Mouse (Mus musculus) cerebellum, adult 18-20 months (tissue): ENCODE results near the gene Dsn1.

Experiments
- DNase-seq, 2 experiments: peaks; one replicate each; pipeline ENCODE4 v3.0.0; 2021

Dsn1 gene

DNA sequence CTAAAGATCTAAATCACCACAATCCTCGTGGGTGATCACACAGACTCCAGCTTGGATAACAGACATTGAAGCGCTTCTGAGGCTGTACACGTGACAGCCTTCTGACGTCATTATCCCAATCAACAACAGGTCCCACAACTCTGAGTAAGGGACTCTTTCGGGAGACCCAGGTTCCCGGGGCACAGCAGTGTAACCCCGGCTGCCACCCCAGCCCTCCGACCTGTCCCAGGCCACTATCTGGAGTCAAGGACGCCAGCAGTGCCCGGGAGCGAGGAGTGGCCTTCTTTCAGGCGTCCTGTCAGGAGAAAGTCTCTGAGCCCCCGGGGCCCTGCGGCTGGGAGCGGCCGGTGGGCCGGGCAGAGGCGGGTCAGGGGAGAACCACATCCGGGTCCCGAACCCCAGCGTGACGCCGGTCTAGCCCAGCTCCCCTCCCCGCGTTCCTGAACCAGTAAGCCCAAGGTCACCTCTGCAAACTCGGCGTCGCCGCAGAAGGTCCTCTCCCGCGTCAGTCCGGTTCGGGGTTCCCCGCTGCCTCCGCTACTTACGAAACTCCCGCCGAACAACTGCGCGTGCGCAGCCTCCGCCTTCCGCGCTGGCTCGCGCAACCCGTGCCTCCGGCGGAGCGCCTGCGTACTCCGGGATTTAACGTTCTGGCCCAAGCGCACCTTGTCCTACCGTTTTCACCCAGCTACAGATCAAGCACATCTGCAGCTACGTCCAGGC, at the start of gene Dsn1:
TSS of gene Dsn1 (minus strand) at position 644 of the 723 bp plus-strand sequence.
- peak; percentile 87 to 93 for DNase-seq

DNA sequence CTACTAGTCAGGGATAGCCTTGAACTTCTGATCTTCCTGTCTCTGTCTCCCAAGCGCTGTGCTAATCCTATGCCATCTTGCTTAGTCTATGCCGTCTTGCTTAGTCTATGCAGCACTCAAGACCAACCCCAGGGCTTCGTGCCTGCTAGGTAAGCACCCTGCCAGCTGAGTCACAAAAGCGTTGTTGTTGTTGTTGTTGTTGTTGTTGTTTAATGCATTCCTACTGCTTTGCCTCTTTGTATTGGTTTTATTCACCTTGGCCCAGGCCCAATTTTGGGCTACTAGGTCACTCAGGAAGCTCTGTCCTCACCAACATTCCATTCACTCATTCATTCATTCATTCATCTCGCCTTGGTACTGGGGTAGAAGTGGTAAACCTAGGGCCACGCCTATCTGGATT, 48.8 kb upstream of the Dsn1 start:
- DNase-seq, result no peak

DNA sequence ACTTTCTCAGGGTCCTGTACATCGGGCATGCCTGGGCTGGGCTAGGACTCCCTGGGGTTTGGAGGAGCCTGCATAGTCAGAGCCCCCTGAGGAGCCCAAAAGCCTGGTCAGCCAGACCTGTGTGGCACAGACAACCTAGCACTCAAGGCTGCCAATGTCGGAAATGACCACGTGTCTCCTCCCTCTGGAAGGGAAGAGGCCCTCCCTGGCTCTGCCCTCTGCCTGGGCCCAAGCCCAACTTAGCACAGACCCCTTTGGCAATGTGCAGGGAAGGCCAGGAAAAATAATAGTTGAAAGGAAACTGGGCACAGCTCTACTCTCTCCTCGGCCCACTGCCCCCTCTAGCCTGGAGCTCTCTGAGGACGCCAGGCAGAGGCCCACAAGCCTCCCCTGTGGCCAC, 47.9 kb upstream of the Dsn1 start:
- peak; percentile 63 for DNase-seq

DNA sequence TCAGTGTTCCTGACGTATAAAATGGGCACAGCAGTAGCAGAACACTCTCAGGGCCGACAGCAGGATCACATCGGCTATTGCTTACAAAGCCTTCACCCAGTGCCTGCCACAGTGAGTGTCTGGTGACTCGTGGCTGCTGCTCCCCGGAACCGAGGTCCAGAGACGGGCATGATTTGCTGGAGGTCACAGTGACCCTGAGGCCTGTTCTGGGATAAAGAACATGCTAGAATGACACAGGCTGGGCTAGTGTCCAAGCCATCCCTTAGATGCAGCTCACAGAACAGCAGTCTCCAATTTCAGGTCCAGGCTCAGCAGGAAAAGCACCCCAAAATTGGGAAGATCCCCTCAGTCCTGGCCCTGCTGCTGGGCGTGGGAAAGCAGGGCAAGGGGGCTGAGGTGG, 47.3 kb upstream of the Dsn1 start:
- DNase-seq, result peak in 1 of 2 experiments; percentile 46

DNA sequence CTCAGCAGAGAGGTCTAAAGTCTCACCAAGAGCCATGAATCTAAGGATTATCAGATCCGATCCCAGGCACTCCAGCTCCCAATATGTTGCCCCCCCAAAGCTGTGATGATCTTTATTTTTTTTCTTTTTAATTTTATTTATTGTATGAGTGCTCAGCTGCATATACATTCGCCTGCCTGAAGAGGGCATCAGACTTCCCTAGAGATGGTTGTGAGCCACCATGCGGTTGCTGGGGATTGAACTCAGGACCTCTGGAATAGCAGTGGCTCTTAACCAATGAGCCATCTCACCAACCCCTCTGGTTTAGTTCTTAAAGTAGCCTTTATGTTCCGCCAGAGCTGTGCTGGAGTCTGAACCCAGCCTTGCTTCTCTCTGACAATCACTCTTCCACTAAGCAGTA, 46.8 kb upstream of the Dsn1 start:
- no peak for DNase-seq

DNA sequence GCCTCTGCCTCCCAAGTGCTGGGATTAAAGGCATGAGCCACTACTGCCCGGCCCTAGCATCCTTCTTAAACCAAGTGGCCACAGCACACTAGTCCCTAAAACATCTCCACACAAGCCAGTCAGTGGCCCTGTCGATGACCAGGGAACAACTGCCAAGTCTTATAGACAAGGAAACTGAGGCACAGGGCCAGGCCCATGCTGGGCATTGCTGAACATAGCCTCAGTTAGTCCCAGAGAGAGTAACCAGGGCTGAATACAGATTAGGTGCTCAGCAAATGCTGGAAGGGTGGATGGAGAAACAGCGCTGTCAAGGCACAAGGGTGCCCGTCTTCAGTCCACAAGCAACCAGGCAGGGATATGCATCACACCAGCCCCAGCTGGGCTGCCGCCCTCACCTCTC, 46.2 kb upstream of the Dsn1 start:
- DNase-seq, result no peak

DNA sequence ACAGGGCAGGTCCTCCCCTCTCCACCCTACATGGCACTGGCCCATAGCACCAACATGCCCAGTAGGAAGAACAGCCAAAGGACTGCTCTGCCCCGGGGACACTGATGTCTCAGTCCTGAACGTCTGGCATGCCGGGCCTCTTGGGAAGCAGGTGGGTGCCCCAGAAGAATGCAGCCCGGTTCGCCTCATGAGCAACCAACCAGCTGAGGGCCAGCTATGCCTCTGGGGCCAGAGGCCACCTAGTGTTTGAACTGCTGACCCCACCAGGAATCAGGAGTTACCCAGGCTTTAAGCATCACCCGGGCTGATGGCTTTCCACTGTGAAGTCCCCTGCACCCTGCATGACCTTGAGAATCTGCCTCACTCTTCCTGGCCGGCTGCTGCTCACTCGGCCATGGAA, 45.5 kb upstream of the Dsn1 start:
- no peak for DNase-seq

DNA sequence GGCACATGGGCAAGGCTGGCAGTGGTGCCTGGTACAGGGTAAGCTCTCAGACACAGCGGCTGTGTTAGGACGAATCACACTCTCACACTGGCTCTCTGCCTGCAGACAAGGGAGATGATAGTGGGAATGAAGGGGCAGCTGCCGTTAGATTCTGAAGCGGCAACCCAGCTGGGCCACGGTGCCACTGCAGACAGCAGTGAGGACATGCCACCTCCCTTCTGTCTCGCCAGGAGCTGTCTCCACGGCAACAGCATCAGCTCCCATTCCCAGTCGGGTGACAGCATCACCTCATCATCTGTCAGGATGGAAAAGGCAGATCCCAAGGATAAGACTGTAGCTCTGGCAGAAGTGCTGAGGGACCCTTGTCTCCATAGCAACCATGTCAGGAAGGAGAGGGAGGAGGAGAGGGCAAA, 42.9 kb upstream of the Dsn1 start:
- peak in 1 of 2 experiments; percentile 53 for DNase-seq

DNA sequence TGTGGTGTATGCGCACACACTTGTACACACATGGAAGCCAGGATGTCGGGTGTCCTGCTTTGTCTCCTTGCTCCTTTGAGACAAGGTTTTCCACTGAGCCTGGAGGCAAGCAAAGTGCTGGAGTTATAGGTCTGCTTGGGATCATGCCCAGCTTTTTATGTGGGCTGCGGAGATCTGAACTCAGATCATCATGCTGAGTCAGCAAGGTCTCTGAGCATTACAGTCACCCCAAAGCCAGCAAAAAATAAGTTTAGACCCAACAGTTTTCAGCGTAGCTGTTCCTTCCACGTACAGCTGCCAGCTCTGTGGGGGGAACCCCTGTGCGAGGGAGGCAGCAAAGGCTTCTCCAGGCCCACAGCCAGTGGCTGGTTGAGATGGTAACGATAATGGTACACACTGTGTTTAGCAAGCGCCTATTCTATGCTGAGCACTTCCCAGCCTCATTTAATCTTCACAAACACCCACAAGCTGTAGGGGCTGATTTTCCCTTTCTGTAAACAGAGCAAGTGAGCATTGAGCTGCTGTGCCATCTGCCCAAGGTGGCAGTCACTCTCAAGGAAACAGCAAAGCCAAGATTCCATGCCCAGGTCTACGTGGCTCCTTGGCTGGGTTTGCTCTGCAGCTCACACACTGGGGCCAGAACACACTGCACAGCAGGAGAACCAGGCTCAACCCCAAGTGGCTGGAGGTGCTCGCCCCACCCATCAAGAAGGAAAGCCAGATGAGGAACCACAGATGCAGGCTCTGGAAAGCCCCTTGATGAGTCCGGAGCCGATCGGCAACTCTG, 41.6 kb upstream of the Dsn1 start:
- peak; percentile 67 to 71 for DNase-seq

DNA sequence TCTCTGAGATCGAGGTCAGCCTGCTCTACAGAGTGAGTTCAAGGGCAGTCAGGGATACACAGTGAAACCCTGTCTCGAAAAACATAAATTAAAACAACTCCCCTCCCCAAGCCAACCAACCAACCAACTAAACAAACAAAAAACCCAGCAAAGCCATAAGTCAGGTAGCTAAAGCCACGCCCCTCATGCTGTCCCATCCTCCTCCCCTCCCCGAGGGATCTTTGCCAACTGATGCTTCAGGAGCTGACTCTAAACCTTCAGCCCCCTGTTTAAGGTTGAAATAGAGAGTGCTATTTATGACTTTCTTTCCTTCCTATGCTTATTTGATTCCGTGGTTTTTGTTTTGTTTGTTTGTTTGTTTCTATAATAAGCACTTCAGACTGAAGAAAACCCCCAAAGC, 40.0 kb upstream of the Dsn1 start:
- peak in 1 of 2 experiments; percentile 38 for DNase-seq

DNA sequence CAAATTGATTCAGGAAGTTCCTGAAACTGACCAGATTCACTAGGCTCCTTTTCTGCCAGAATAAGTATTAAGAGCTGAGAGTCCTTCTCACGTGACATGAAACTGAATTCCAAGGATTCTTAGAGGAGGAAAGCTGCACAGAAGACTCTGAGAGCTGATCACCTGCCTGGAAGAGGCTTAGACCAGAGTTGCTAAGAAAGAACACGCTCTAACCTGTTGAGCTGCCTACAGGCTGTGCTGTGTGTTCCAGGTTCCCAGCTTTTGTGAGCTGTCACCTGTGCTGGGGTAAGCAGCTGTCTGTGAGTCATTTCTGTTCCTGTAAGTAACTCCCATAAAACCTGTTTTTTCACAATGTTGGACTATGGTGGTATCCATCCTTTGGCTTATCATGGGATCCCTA, 39.0 kb upstream of the Dsn1 start:
- DNase-seq, result no peak

DNA sequence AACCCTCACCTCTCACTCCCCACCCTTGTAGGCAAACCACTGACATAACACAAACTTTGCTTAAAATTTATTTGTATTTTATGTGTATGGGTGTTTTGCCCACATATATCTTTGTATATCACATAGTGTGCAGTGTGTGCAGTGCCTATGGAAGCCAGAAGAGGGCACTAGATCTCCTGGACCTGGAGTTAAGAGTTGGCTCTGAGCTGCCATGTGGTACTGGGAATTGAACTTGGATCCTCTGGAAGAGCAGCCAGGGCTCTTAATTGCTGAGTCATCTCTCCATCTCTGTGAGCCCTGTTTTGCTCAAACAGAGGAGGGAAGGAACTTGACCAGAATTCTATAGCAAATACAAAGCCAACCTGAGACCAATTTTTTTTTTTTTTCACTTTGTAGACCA, 37.0 kb upstream of the Dsn1 start:
- peak in 1 of 2 experiments; percentile 35 for DNase-seq

DNA sequence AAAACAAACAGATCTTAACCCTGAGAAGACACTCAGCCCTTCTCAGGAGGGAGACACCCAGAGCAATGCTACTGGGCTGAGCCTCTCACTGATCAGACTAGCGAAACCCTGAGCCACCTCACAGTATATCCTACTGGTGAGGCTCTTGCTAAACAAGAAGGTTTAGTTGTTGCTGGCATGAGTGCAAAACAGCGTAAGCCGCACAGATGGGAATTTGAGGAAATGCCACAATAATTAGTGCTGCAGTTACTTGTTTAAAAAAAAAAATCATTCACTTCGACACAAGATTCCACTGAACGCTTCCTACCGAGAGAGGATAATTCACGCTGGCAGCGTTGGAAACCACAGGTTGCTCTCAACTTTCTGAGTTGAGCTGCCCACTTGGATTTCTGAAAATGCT, 36.6 kb upstream of the Dsn1 start:
- DNase-seq, result peak in 1 of 2 experiments; percentile 48

DNA sequence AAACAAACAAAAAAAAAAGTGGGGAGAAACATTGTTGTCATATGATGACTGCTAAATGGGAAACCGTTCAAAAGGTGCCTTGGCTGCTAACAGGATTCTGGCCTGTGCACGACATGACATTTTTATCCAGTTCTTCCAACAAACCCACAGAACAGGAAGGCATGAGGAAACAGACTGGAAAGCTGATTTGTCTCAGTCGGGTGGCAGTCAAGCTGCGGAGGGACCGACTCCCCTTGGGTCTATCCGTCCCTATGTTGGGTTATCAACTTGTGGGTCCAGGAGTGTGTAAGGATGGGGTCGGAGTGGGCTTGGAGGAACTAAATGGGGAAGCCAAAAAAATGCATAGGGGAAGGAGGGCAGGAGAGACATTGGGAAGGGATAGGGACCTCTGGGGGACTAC, 34.5 kb upstream of the Dsn1 start:
- DNase-seq, result peak in 1 of 2 experiments; percentile 31

DNA sequence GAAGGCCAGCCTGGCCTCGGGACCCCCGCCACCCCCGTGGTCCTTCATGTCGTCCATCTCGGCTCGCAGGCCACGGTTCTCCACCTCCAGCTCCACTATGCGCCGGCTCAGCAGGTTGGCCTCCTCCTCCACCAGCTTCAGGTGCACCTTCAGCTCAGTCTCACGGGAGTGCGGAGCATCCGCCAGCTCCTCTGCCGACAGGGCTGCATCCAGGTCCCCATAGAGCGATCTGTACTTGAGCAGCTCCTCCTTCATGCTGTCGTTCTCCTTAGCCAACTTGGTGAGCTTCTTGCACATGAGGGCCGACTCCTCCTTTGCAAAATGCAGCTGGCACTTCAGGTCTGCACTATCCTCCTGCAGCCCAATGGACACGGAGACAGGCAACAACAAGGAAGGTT, 33.7 kb upstream of the Dsn1 start:
- no peak for DNase-seq

DNA sequence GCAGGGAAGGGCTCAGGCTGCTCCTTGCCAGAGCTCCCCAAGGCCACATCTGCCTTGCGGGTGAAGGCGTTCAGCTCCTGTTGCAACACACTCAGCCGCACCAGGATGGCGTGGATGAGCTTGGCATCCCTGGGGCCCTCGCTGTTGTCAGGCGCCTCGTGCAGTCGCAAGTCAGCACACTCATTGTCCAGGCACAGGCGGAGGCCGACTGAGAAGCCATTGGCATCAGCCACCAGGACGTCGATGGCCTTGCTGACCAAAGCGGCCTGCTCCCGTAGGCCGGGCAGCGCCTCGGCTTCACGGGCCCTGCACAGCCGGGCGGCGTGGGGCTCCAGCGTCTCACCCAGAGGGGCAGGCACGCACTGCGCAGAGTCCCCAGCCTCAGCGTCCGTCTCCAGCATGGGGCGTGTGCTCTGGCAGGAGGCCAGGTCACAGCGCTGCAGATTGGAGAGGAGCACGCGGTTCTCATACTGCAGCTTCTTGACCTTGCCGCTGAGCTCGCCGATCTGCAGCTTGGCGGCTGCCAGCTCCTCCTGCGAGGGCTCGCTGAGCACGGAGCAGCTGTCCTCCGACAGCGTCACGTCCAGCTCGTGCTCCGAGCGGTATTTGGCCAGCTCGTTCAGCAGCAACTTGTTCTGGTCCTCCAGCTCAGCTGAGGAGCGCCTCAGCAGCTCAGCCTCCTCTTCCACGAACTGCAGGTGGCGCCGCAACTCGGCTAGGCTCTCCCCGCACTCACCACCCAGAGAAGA, 33.1 kb upstream of the Dsn1 start:
- peak; percentile 63 to 72 for DNase-seq

DNA sequence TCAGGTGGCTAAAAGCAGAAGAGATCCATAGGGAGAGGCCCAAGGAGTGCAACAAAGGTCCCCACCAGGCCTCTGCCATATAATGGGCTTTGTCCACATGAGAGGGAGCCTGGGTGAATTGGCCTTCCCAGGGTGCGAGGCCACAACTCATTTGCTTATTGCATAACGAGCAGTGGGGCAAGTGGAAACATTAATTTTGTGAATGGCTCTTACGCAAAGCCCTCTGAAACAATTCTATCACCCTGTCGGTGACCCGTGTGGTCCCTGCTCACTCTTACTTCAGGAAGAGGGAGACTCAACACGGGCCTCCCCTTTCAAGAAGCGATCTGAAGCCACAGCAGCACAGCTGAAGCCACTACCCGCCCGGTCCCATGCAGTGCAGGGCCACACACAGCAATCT, 30.3 kb upstream of the Dsn1 start:
- peak in 1 of 2 experiments; percentile 31 for DNase-seq

DNA sequence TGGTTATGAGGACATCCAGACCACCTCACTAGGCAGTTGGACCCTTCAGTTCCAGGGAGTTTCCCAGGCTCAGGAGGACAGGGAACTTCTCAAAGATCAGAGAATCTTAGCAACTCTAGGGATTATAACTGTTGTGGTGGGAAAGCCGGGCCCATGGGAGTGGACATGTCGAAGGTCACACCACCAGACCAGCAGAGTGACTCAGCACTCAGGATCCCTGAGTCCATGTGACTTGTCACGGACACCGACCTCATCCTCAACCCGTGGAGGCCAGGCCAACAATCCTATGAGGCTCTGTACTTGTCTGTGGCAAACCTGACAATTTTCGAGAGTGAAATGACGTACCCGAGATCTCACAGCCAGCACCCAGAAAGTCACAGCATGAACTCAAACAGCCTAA, 29.4 kb upstream of the Dsn1 start:
- peak in 1 of 2 experiments; percentile 33 for DNase-seq

DNA sequence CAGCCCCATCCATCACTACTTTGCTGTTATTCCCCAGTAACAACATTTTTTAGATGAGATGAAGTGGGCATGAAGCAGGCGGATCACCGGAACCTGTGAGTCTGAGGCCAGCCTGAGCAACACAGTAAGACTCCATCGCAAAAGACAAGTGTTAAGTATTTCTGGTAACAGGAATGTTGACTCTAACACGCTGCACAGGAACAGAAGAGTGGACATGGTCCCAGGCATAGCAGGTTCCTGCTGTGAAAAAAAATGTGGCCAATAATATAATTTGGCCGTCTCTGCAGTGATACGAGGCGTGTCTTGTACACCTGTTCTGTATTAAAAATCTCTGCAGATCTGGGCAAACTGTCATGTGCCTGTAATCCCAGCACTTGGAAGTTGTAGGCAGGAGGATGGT, 28.4 kb upstream of the Dsn1 start:
- DNase-seq, result peak; percentile 71 to 76

DNA sequence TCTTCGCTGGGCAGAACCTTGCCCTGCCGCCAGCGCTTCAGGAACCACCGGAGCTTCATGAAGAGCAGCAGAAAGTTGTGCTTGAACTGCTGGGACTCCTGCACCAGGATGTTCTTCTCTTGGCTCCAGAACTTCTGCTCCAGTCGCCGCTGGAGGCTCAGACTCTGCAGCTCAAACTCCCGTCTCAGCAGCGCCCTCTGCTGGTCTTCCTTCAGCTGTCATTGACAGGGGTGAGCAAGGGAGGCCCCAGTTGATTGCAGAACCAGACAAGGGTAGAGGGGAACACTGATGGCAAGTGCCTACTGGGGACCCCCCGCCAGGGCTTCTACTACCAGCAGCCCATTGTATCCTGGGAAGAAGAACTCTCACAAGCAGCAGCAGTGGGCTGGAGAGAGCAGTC, 23.9 kb upstream of the Dsn1 start:
- peak; percentile 91 for DNase-seq

DNA sequence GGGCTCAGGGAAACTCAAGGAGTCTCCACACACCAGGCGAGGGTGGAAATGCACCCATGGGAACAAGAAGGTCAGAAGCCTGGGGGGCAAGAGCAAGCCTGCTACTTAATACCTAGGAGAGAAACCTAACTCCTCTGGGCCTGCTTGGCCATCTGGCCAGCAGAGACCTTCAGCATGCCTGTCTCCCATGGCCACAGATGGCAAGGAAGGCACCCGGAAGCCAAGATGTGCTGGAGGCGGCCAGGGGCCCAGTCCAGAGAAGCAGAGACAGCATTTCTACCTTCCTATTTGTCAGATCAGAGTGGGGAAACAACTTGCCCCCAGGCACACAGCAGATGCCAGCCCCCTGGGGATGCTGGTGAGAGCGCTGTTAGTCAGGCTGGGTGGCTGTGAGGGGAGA, 21.3 kb upstream of the Dsn1 start:
- DNase-seq, result peak; percentile 60 to 64

DNA sequence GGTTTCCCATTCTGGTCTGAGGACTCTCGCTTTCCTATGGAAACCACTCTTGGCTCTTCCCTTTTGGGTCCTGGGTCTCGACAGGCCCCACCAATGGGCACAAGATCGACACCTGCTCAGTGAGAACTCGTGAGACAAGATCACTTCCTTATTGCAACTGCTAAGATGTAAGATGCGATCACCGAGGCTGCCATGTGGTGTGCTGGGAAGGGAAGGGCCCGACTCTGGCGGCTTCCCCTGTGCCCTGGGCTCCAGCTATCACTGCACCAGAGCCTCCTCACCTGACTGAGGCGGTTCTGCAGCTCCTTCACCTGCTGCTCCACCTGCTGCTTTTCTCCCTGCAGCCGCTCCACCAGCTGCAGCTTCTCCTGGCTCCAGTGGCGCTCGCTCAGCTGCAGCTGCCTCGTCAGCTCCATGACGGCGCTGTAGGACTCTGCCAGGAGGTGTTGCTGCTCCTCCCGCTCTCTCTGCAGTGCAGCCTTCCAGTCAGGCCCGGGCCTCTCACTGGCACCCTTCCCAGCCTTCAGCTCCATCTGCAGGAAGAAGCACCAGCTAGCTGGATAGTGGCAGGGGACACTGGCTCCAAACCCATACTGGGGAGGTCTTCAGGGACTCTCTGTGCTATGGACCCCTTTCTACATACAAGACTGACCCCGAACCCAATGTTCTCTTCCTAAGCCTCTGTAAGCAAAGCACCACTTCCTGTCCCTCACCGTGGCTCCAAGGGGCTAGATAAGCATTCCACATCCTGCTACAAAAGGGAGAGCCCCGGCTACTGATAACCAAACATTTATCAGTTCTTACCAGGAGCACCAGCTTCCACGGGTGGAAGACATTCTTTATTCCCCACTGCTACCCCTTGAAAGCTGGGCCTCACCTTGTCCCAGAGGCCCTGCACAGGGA, 20.4 kb upstream of the Dsn1 start:
- DNase-seq, result peak; percentile 85 to 88

DNA sequence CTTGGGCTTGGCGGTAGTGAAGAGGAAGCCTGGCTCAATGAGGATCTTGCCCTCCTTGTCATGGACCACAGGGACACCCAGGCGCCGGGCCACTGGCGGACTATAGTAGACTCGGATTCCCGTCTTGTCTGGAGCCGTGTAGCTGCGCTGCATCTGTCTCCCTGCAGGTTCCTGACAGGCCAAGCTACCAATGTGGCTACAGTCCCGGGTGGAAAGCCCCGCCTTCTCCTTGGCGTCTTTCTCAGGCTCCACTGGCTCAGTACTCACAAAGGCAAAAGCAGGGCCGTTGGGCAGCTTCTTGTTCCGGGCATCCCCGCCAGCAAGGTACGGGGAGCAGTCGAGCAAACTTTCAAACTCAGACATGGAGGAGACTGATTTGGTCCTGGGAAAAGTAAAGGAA, 14.2 kb upstream of the Dsn1 start:
- DNase-seq, result no peak
